Mouse (Mus musculus) cerebellum, adult 2 months (tissue): ENCODE data around the gene Olfr124.

Experiments
- CTCF ChIP-seq: fragments of 200-500 bp; IDR thresholded peaks from 2 replicates; pipeline ENCODE4 v1.5.1; 2011; ENCODE audit warnings: low read depth, mild to moderate bottlenecking, control low read depth, low read length, moderate library complexity, borderline replicate concordance; ENCODE audit not compliant: insufficient read depth
- POLR2A ChIP-seq: fragments of 200-500 bp; IDR thresholded peaks from 2 replicates; pipeline ENCODE4 v1.6.1; 2011; ENCODE audit warnings: low read length, control low read depth, borderline replicate concordance; ENCODE audit not compliant: insufficient read depth

- TF ChIP-seq POLR2A (no peak), CTCF (no peak)
These were observed 6.5 kb upstream of the Olfr124 start, which contains the start of gene Olfr123 for GRCm38 (mm10) chr17:37793229-37793628.
